Comparison of ENCODE assay signal across 1 mouse cellular context in the genomic region with DNA sequence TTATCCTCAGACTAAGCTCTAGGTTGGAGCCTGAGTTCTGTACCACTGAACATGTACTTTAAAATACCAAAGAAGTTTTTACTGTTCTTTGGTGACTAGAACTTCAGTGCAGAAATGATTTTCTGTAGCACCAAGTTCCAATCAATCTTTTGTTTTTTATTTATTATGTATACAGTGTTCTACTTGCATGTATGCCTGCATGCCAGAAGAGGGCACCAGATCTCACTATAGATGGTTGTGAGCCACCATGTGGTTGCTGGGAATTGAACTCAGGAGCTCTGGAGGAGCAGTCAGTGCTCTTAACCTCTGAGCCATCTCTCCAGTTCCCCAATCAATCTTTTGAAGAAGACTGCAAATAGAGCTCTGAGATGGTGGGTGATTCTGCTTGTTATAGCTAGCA.
TF ChIP-seq lines count a peak whose summit lies in the region.

No protein-coding gene starts in this region.

TF ChIP-seq in MEL, 35 proteins besides CTCF, POLR2A, EP300 and RAD21:
- 0 out of 2 replicates have a peak, but pooled peaks have one; percentile 26 for TF ChIP-seq TBP (IDR thresholded peaks at IDR 0.05; ENCODE audit: low read depth, low read length)
- TF ChIP-seq ZC3H11A (IDR thresholded peaks at IDR 0.05; ENCODE audit: low read depth, low read length), result 0 out of 2 replicates have a peak, but pooled peaks have one; percentile 3
- TF ChIP-seq SMC3 (IDR thresholded peaks at IDR 0.05; ENCODE audit: low read depth, low read length), result peak; percentile 42
- TF ChIP-seq MYC (IDR thresholded peaks at IDR 0.05; ENCODE audit: low read depth, low read length), result peak; percentile 66; the same call in 1 of the 2 replicates
